Mouse (Mus musculus) regulatory T cell (primary cell): ENCODE results near the gene Tuba1b.

Experiments used
- in situ Hi-C: fragments of 300-600 bp; cut with MboI, MseI; formaldehyde crosslinking; loops from one replicate; pipeline ENCODE4 v1.15.1; 2025; ENCODE audit warnings: high pct_unique_total_duplicates

The Tuba1b gene

DNA sequence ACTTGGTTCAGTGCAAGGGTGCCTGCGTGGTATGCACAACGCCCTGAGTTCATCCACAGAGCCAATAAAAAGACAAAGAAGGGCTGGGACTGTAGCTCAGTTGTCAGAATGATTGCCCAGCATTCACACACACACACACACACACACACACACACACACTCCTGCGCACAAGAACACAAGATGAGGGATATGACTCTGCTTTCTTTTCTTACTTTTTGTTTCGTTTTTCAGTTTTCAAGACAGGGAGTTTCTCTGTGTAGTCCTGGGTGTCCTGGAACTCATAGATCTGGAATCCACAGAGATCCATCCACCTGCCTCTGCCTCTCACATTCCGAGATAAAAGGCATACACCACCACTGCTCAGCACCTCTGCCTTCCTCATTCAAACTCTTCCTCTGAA, 6.8 kb downstream of the Tuba1b start:
- in situ Hi-C loops, result no loop called here

DNA sequence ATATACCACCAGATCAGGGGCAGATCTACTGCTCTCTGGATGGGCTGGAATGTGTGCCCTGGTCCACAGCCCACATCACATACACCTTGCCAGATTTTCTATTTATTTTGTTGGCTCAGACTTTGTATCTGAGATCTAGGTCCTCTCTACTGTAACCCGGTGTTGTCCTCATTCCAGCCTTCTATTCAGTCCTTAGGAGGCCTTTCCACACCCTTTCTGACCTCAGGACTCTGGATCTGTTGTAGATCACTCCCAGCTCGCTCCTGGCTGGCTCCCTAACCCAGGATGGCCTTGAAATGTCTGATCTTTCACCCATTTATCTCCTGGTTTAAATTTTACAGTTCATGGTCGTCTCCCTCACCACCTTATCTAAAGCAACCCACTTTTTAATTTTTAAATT, 9.7 kb downstream of the Tuba1b start:
- in situ Hi-C loops, result no loop called here

DNA sequence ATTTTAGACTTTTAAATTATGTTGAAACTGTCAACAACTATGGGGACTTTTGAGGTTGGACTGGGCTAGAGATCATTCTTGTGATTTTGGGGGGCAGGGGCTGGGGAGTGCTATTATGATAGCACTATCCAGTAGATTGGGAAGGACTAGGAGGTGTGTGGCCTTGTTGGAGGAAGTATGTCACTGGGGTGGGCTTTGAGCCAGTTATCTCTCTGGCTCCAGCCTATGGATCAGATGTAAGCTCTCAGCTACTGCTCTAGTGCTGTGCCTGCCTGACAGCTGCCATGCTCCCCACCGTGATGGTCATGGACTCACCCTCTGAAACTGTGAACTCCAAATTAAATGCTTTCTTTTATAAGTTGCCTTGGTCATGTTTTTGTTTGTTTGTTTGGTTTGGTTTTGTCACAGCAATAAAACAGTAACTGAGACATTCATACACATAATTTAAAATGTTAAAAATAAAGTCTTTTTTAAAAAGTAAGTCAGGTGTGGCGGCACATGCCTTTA, 11.3 kb downstream of the Tuba1b start:
- in situ Hi-C loops, result no loop called here

DNA sequence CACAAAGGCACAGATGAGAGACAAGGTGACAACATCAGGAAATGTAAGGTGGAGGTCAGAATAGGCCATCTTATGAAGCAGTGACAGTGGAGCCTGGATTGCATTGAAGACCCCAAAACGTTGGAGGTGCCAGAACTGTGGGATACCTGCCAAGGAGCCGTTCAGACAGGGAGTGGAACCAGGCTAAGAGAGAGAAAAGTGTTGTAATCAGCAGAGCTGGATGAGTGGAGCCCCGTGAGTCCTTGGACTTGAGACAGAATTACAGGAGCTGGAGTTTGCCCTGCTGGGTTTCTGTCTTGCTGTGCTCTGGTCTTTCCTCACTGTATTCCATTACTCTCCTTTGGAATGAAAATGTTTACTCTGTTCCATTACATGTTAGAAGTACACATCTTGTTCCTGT, 11.8 kb downstream of the Tuba1b start:
- in situ Hi-C loops, result no loop called here

DNA sequence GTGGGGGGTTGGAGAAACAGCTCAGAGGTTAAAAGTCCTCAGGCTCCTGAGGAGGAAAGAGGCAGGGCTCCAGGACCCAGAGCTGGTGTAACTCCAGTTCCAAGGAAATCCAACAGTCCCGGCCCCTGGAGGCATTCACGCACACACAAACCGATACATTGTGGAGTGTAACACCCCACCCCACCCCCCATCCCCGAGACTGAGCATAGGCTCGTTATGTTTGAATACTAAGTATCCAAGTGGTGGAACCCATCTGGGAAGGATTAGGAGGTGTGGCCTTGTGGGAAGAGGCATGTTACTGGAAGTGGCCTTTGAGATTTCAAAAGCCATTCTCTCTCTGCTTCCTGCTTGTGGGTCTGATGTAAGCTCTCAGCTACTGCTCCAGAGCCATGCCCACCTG, 12.9 kb downstream of the Tuba1b start:
- in situ Hi-C loops, result no loop called here

DNA sequence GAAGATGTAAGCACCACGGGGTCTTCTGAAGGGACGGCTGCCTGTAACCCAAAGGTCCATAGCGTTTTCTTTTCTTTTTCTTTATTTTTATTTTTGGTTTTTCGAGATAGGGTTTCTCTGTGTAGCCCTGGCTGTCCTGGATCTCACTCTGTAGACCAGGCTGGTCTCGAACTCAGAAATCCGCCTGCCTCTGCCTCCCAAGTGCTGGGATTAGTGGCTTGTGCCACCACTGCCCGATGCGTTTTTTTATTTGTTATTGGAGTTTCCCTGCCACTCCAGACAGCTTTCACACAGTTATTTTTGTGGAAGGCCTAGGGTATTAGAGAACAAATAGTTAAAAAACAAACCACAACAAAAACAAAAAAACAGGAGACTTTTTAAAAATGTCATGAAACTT, 15.9 kb downstream of the Tuba1b start:
- in situ Hi-C loops, result loop anchor here (5.0 kb wide), 1 partner anchor 36 kb away; no protein-coding TSS in a partner anchor

DNA sequence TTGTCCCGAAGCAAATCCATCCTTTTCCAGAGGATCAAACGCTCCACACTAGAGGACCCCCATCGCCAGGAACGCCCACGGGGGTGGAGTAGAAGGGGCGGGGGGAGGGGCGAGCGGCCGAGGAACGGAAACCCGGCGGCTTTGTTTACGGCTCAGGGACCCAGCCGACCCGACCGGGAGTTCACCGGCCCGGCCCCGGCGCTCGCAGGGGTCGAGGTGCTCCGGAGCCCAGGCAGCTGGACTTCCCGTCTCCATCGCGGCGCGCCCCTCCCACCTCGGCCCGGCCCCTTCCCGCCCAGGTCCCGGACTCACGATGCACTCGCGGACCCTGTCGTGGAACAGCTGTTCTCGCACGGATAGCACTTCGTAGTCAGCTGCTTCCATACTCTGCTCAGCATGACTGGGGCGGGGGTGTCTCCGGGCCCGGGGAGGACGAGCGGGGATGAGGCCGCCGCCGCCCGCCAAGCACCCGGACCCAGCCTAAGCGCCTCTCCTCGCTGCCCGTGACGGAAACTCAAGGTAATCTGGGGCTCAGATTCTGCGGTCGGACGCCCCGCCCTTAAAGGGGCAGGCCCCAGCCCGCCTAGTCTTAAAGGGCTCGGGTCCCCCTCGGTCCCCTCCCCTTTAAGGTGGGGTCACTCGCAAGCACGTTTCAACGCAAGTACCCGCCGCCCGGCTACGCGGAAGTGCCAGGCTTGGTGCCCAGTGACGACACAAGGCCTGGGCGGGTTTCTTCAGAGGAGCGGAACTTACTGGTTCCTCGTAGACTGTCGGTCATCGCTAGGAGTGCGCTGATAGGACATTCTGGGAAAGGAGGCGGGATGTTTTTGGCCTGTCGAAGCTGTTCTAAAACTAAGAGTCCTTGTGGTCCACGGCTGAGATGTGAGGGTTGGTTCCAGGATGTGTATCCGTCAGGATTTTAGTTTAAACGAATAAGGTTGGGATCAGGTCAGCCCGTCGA, 16.5 kb downstream of the Tuba1b start, which contains the start of gene Lmbr1l:
Lmbr1l (minus strand) TSS at position 694 of the 961 bp plus-strand sequence.
- in situ Hi-C loops, result loop anchor here (5.0 kb wide), 1 partner anchor 36 kb away; no protein-coding TSS in a partner anchor

DNA sequence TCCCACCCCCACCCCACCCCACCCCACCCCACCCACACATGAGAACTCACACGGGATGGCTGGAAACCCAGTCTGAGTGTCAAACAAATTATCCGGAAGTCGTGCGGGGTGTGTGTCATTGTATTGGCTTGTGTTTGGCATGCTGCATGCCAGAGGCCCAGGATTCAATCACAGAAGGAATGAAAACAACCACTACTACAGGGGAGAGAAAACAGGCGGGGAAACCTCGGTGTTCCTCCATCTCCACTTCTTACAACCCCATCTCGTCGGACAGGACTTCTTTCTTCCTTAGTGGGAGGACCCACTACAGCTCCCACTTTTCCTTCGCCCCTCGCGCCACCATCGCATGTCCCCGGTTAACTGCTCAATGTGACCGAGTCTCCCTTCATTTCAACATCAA, 17.3 kb downstream of the Tuba1b start:
- in situ Hi-C loops, result loop anchor here (5.0 kb wide), 1 partner anchor 35 kb away; no protein-coding TSS in a partner anchor

DNA sequence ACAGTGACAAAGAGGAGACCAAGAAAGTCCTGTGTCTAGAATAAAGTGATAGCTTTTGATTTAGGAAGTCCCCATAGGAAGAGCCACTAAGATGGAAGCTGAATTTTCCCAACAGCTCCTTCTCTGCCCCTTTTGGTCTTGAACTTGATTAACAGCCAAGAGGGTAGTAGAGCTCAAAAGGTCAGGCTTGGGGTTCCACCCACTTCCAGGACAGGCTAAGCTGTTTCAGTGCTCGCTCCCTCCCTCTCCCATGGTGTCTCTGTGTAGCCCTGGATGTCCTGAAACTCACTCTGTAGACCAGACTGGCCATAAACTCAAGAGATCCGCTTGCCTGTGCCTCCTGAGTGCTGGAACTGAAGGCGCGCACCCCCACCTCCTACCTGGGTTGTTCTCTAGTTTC, 18.3 kb downstream of the Tuba1b start:
- in situ Hi-C loops, result loop anchor here (5.0 kb wide), 1 partner anchor 34 kb away; no protein-coding TSS in a partner anchor

DNA sequence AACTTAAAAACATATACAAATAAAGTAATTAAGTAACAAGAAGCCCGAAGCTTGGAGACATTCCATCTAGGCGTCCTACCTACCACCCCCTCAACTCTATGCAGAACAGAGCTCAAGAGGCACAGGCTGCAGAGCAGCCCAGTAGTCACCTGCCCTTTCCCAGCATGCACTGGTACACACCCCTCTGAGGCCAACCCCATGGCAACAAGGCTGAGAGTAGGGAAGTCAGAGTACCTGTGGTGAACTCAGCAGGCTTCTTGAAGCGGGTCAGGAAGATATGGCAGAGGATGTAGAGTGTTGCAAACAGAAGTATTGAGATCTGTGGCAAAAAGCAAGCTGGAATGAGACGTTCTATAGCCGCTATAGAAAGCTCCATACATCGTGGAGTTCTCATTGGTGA, 19.5 kb downstream of the Tuba1b start:
- in situ Hi-C loops, result loop anchor here (5.0 kb wide), 1 partner anchor 33 kb away; no protein-coding TSS in a partner anchor

DNA sequence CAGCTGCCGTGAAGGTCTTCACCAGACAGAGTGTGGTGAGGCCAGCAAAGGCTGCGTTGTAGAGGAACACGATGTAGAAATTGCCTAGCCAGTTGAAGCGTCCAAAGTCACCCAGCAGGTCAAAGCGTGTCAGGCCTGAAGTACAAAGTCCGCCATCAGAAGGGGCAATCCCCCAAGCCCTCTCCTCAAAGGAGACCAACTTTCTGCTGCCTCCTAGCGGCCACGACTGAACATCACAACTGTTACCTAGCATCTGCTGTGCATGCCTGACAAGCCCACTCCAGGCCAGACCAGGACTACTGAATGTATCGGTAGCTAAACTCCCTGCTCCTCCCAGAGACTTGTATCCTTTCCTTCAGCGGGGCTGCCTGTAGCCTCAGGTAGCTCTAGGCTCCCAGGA, 29.7 kb downstream of the Tuba1b start:
- in situ Hi-C loops, result loop anchor here (5.0 kb wide), 1 partner anchor 93 kb away; no protein-coding TSS in a partner anchor

DNA sequence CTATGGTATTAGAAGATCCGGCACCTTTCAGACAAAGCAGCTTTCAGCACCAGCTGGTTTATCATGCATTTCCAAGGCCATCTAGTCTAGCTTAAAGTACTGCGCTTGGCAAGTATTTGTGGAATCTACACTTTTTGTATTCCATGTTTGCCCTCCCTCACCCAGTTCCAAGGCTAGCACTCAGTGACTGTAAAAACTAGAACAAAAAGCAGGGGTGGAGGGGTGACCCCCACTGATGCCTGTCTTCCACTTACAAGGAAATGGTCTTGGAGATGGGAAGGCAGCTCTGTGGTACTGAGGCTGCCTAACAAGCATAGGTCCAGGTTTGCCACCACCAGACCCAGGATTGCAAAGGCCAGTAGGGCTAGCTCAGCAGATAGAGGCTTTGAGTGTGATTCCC, 31.8 kb downstream of the Tuba1b start:
- in situ Hi-C loops, result no loop called here

DNA sequence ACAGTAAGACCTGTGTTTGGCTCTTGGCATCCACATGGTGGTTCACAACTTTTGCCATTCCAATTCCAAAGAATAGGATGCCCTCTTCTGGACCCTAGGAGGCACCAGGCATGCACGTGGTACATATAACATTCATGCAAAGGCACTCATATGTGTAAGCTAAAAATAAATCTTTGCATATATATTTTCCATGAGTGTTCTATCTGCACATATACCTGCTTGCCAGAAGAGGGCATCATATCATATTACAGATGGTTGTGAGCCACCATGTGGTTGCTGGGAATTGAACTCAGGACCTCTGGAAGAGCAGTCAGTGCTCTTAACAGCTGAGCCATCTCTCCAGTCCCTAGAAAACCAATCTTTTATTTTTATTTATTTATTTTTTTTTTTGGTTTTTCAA, 32.8 kb downstream of the Tuba1b start:
- in situ Hi-C loops, result no loop called here

DNA sequence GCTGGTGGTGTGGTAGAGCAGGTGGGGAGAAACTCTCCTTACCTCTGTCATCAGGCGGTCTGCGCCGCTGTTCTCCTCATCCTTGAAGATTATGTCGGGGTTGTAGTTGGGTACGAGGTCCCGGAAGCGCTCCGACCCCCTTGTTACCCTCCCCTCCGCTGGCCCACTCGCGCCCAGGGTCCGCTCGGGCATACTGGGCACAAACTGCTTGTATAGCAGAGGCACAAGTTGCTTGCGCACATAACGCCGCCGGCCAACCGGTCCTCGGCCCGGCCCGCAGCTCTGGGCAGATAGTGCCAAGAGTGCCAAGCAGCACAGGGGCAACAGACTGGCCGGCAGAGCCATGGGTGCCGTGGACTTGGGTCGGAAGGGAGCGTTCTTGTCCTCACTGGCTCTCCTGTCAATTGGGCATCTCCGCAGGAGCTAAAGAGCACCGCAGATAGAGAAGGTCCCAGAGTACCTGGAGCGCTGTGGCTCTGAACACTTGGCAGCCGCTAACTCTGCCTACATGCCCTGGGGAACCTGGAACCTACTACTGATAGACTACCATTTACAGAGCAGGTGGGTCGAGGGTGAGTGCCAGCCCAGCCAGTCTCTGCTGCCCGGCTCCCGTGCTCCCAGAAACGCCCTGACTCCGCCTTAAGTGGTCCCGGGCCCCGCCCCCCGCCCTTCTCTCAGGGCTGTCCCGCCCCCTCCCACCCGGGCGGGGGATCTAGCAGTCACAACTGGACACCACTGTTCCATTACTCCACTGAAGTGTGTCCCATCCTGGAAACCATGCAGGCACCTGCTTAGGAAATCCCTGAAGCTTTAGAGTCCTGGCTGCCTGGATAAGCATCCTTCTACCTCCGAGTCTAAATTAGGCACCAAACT, 36.2 kb downstream of the Tuba1b start, which contains the start of gene Dhh:
Dhh (minus strand) TSS at position 613 of the 873 bp plus-strand sequence.
- in situ Hi-C loops, result loop anchor here (10.0 kb wide), 1 partner anchor 207 kb away; no protein-coding TSS in a partner anchor

DNA sequence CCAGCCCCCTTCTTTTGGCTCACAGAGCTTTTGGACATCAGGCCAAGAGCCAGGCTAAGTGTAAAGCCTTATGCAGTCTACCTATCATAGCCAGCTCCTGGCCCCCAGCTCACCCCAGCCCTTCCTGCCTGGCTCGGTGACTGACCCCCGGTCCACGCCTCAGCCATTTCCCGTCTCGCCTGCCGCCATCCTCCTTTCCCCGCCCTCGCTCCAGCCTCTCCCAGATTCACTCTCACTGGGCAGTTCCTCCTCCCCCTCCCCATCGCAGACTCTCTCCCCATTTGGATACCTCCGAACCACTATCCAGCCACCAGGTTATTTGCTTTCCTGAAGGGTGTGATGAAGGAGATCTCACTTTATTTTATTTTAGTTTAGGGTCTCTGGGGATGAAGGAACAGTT, 36.9 kb downstream of the Tuba1b start:
- in situ Hi-C loops, result loop anchor here (10.0 kb wide), 1 partner anchor 207 kb away; no protein-coding TSS in a partner anchor

DNA sequence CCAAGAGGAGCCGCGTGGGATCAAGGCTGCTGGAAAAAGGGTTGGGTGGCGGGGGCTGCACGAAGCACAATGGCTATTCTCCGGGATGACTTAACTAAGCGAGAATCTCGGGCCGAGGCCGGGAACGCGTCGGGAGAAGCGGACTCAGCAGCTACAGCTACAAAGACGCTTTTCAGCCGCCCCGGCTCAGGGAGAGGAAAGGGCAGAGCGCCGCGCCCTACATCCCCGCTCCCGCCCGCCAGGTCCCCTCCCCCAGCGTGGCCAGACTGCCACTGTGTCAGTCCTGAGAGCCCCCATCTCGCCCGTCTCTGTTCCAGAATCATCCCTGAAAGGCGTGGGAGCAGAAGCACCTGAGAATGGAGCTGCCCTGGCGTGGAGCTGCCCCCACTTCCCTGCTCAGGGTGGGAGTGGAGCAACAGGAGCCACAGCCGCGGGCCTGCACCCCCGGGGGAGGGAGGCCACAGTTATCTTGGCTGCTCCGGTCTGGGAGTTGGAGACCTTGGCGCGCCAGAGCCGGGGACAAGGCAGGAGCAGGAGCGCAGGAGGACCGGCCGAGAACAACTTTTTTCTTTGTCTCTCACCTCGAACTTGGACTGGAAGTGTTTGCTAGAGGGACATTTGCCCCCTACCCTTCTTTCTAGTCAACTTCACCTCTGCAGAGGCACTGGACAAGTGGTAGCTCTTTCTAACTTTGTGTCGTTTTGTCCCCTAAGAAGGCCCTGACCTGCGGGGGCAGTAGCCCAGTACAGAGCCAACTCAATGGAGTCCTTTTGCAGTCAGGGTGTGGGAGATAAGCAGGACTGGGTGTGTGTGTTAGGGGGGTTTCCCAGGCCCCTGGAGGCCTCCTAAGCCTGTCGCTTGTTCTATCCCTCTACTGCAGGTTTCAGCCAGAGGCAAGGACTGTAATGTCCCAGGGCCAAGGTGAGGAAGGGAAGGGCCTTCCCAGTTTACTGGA, 38.5 kb downstream of the Tuba1b start:
- in situ Hi-C loops, result loop anchor here (10.0 kb wide), 1 partner anchor 209 kb away; no protein-coding TSS in a partner anchor

DNA sequence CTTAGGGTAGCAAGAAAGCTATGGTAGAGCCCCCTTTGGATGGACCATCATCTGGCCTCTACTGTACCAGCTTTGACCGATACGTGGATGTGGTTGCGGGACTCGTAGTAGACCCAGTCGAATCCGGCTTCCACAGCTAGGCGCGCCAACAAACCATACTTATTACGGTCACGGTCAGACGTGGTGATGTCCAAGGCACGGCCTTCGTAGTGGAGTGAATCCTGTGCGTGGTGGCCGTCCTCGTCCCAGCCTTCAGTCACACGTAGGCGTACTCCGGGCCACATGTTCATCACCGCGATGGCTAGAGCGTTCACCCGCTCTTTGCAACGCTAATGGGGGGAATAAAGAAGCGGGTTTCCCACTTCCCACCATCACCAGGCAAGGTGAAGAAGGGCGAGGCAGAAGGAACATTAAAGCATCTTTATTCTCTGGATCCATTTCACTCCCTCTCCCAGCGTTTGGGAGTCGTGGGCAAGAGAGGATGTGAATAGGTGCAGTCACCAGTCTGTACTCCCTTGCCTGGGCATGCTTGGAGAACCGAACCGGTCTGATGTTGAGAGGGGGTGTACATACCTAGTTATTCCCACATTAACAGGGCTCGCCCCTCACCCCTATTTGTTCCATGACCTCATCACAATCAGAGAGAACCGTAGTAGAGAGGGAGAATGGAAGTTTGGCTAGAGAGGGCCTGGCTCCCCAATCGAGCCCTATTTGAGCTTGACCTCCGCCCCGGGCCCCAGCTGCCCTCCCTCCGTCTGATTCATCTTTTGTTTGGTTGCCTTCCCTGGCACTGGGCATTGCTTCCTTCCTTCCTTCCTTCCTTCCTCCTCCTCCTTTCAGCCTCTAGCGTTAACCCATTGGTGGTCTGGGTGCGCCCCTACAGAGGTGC, 39.4 kb downstream of the Tuba1b start:
- in situ Hi-C loops, result loop anchor here (10.0 kb wide), 1 partner anchor 210 kb away; no protein-coding TSS in a partner anchor

DNA sequence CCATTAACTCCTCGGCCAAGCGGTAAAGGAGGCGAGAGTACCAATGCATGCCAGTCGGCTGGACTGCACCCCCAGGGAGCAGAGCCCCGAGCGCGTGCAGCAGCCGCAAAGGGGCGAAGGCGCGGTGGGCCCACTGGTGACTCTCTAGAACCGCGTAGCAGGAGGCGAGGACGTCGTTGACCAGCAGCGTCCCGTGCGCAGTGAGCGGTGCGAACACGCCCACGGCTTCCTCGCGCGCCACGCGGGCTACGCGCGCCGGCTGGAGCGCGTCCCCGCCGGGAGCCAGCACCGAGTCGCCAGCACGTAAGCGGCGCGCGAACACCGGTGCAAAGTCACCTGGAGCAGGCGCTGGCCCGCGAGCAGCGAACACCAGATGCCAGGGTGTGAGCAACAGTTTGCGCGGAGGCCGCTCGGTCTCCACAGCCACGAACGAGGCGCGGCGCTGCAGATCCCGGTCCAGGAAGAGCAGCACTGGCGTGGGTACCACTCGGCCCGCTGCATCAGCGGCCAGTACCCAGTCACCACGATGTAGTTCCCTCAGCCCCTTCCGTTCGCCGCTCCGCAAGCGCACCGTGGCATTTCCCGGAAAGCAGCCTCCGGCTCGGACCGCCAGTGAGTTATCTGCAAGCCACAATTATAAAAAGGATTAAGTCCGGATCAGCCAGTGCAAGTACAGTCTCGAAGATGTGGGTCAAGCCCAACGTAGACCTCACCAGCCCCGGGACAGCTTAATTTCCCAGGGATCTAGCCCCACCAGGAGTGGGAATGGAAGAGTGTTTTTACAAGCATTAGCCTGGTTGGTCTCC, 40.2 kb downstream of the Tuba1b start, which contains the start of gene Rhebl1:
Rhebl1 (minus strand) TSS at position 601 of the 806 bp plus-strand sequence.
- in situ Hi-C loops, result loop anchor here (10.0 kb wide), 1 partner anchor 211 kb away; no protein-coding TSS in a partner anchor
